Mouse (Mus musculus) stomach, postnatal 0 days (tissue): ENCODE measurements at regions not wholly inside any gene's neighbourhood (a gene's known extent, or its start where the extent isn't known, plus 50 kb on each side); places are given as distances from the start of the nearest gene placed in this dataset.
A peak's percentile ranks its signal among the peaks of the same experiment; 100 is the strongest.

ENCODE experiments used
- ATAC-seq: fragments of 200-750 bp; cut with Nextera tagmentation; 2 replicates; pipeline ENCODE4 v1.8.0; 2017; ENCODE audit not compliant: low FRiP score, low TSS enrichment
- DNase-seq: peaks from one replicate; pipeline ENCODE4 v3.0.0-alpha.2; 2016; ENCODE audit warnings: low spot score
- H3K27ac ChIP-seq: fragments of 300-500 bp; sonication (generic); replicated peaks from 2 replicates; pipeline ENCODE4 v1.5.1; 2014; ENCODE audit warnings: mild to moderate bottlenecking, control low read depth
- H3K27me3 ChIP-seq: fragments of 300-500 bp; sonication (generic); 2 replicates; pipeline ENCODE4 v1.6.1; 2014; ENCODE audit warnings: low read length; ENCODE audit not compliant: control insufficient read depth, insufficient read depth
- H3K36me3 ChIP-seq: fragments of 300-500 bp; sonication (generic); 2 replicates; pipeline ENCODE4 v1.6.1; 2014; ENCODE audit warnings: low read length, mixed read lengths; ENCODE audit not compliant: control insufficient read depth, insufficient read depth
- H3K4me1 ChIP-seq: fragments of 300-500 bp; sonication (generic); replicated peaks from 2 replicates; pipeline ENCODE4 v1.6.1; 2014; ENCODE audit warnings: antibody characterized with exemption; ENCODE audit not compliant: control insufficient read depth, insufficient read depth
- H3K4me2 ChIP-seq: fragments of 300-500 bp; sonication (generic); replicated peaks from 2 replicates; pipeline ENCODE4 v1.6.1; 2014; ENCODE audit warnings: low read depth, mild to moderate bottlenecking, control low read depth, moderate library complexity
- H3K4me3 ChIP-seq: fragments of 300-500 bp; sonication (generic); 2 replicates; pipeline ENCODE4 v1.5.1; 2014; ENCODE audit warnings: low read depth, low read length, control low read depth
- H3K9ac ChIP-seq: fragments of 300-500 bp; sonication (generic); 2 replicates; pipeline ENCODE4 v1.6.1; 2014; ENCODE audit warnings: mild to moderate bottlenecking, low read length, control low read depth, mixed read lengths
- H3K9me3 ChIP-seq: fragments of 300-500 bp; sonication (generic); 2 replicates; pipeline ENCODE4 v1.6.1; 2016; ENCODE audit warnings: low read length; ENCODE audit not compliant: control insufficient read depth
- CTCF ChIP-seq: IDR thresholded peaks from 2 replicates; pipeline ENCODE4 v1.5.1; 2016; ENCODE audit warnings: antibody characterized with exemption, low read depth, mild to moderate bottlenecking, moderate library complexity
- EP300 ChIP-seq: optimal IDR thresholded peaks from 2 replicates; pipeline ENCODE3; 2016; ENCODE audit warnings: antibody characterized with exemption
- WGBS: fragments of 180-500 bp; shearing (Covaris S2); extraction: QIAGEN DNeasy Blood & Tissue Kit; methylation state at CpG from one replicate; pipeline ENCODE4 v1.1.7; 2014; 5-methylcytosine and 5-hydroxymethylcytosine counted together

- no peak overlapping the region for H3K4me2 ChIP-seq
- H3K27ac ChIP-seq, result no peak overlapping the region
- no peaks in the 10 kb centered on the region for H3K4me1 ChIP-seq
- H3K9ac ChIP-seq, result no peak overlapping the region
- no peaks in the 10 kb centered on the region for H3K9me3 ChIP-seq
- WGBS, result 85% methylated on average over 1 of the region's 1 CpGs
- ATAC-seq (no peak), DNase-seq (no peak)
- H3K4me3 ChIP-seq, result no peak overlapping the region
- no peak for TF ChIP-seq EP300
- no peak for TF ChIP-seq CTCF
- no peaks in the 10 kb centered on the region for H3K27me3 ChIP-seq
- no peaks in the 10 kb centered on the region for H3K36me3 ChIP-seq
Measured at GRCm38 (mm10) chr3:41162514-41162913, 79.7 kb upstream of the Pgrmc2 start.

GRCm38 (mm10) chr3:41160648-41161047 is 77.8 kb upstream of the Pgrmc2 start:
- no peak for DNase-seq
- Histone ChIP-seq H3K9me3 (no peaks in the 10 kb centered on the region), H3K9ac (no peak overlapping the region), H3K4me3 (no peak overlapping the region), H3K4me2 (no peak overlapping the region), H3K27me3 (no peaks in the 10 kb centered on the region), H3K27ac (no peak overlapping the region), H3K36me3 (no peaks in the 10 kb centered on the region), H3K4me1 (no peaks in the 10 kb centered on the region)
- ATAC-seq, result no peak
- TF ChIP-seq EP300 (no peak), CTCF (peak; percentile 38)

- no peak for TF ChIP-seq EP300
- TF ChIP-seq CTCF, result no peak
- no peak for DNase-seq
- H3K27me3 ChIP-seq, result no peaks in the 10 kb centered on the region
Measured at GRCm38 (mm10) chr3:41158314-41158973, 75.6 kb upstream of the Pgrmc2 start.

GRCm38 (mm10) chr3:41157428-41157827 is 74.6 kb upstream of the Pgrmc2 start:
- Histone ChIP-seq H3K27ac (no peak overlapping the region), H3K4me1 (no peaks in the 10 kb centered on the region), H3K36me3 (no peaks in the 10 kb centered on the region), H3K9me3 (no peaks in the 10 kb centered on the region), H3K27me3 (no peaks in the 10 kb centered on the region), H3K9ac (no peak overlapping the region), H3K4me2 (no peak overlapping the region), H3K4me3 (no peak overlapping the region)
- TF ChIP-seq CTCF (no peak), EP300 (no peak)
- no peak for DNase-seq
- 90% methylated on average over 3 of the region's 3 CpGs for WGBS
- no peak for ATAC-seq

More at GRCm38 (mm10) chr3:41158314-41158973, 75.6 kb upstream of the Pgrmc2 start:
- no peaks in the 10 kb centered on the region for H3K36me3 ChIP-seq
- 57% methylated on average over 12 of the region's 12 CpGs for WGBS
- no peak overlapping the region for H3K9ac ChIP-seq
- H3K4me3 ChIP-seq, result no peak overlapping the region
- H3K4me1 ChIP-seq, result no peaks in the 10 kb centered on the region
- no peak overlapping the region for H3K27ac ChIP-seq
- ATAC-seq, result no peak
- no peaks in the 10 kb centered on the region for H3K9me3 ChIP-seq
- no peak overlapping the region for H3K4me2 ChIP-seq

GRCm38 (mm10) chr3:41156562-41156961 is 73.7 kb upstream of the Pgrmc2 start:
- no peaks in the 10 kb centered on the region for H3K9me3 ChIP-seq
- no peaks in the 10 kb centered on the region for H3K27me3 ChIP-seq
- no peak overlapping the region for H3K27ac ChIP-seq
- ATAC-seq (no peak), DNase-seq (no peak)
- H3K4me1 ChIP-seq, result no peaks in the 10 kb centered on the region
- no peaks in the 10 kb centered on the region for H3K36me3 ChIP-seq
- no peak overlapping the region for H3K4me2 ChIP-seq
- H3K9ac ChIP-seq, result no peak overlapping the region
- 93% methylated on average over 2 of the region's 2 CpGs for WGBS
- TF ChIP-seq CTCF (no peak), EP300 (no peak)
- H3K4me3 ChIP-seq, result no peak overlapping the region

- TF ChIP-seq EP300, result no peak
- no peak for TF ChIP-seq CTCF
- Histone ChIP-seq H3K4me3 (no peak overlapping the region), H3K4me1 (no peaks in the 10 kb centered on the region), H3K27me3 (no peaks in the 10 kb centered on the region), H3K9me3 (no peaks in the 10 kb centered on the region), H3K36me3 (no peaks in the 10 kb centered on the region), H3K4me2 (no peak overlapping the region), H3K9ac (no peak overlapping the region), H3K27ac (no peak overlapping the region)
- WGBS, result 64% methylated on average over 9 of the region's 9 CpGs
- DNase-seq, result no peak
- no peak for ATAC-seq
Measured at GRCm38 (mm10) chr3:41155132-41155760, 72.4 kb upstream of the Pgrmc2 start.
